Mouse (Mus musculus) MEL (cell line): Measurements from ENCODE around the gene Msx3. TPM values are rescaled to one million over a fixed set of nuclear protein-coding genes. Genes with fewer than 3 reads are reported as not detected.

Experiments
- DNase-seq: peaks from one replicate; pipeline ENCODE4 v3.0.0; 2011; ENCODE audit warnings: low read depth, low spot score
- H3K27ac ChIP-seq: 2 replicates; pipeline ENCODE4 v1.5.1; 2012; ENCODE audit warnings: low read depth, mild to moderate bottlenecking, control low read depth, low read length, moderate library complexity; ENCODE audit not compliant: control insufficient read depth
- H3K27me3 ChIP-seq, 2 experiments: fragments of 150-350 bp in 1 of 2; sonication (generic) in 1 of 2; 2 replicates each; pipeline ENCODE4 v1.6.1; 2012; ENCODE audit warnings: low read length in 2 of 2, mild to moderate bottlenecking in 2 of 2, improper control_type of control experiment in 1 of 2, moderate library complexity in 1 of 2; ENCODE audit not compliant: insufficient read depth in 2 of 2, control insufficient read depth in 1 of 2
- H3K36me3 ChIP-seq, 2 experiments: 2 replicates each; pipeline ENCODE4 v1.6.1; 2012 to 2014; ENCODE audit warnings: low read length in 2 of 2, improper control_type of control experiment in 1 of 2, inconsistent platforms in 1 of 2, mild to moderate bottlenecking in 1 of 2; ENCODE audit not compliant: insufficient read depth in 2 of 2, control insufficient read depth in 1 of 2
- H3K4me1 ChIP-seq, 2 experiments: fragments of 150-350 bp in 1 of 2; sonication (generic) in 1 of 2; 2 replicates each; pipeline ENCODE4 v1.6.1; 2012; ENCODE audit warnings: low read length in 2 of 2, improper control_type of control experiment in 1 of 2, mild to moderate bottlenecking in 1 of 2; ENCODE audit not compliant: insufficient read depth in 2 of 2, control insufficient read depth in 1 of 2
- H3K4me3 ChIP-seq, 2 experiments: fragments of 150-350 bp in 1 of 2; sonication (generic) in 1 of 2; 2 replicates each; pipeline ENCODE4 v1.5.1; 2012; ENCODE audit warnings: low read depth in 2 of 2, low read length in 2 of 2, mild to moderate bottlenecking in 2 of 2, moderate library complexity in 2 of 2, control low read depth in 1 of 2, improper control_type of control experiment in 1 of 2; ENCODE audit not compliant: control insufficient read depth in 1 of 2, insufficient read depth in 1 of 2
- H3K79me2 ChIP-seq: 2 replicates; pipeline ENCODE4 v1.6.1; 2012; ENCODE audit warnings: mild to moderate bottlenecking, low read length, moderate library complexity; ENCODE audit not compliant: control insufficient read depth, poor library complexity, insufficient read depth
- H3K9ac ChIP-seq: 2 replicates; pipeline ENCODE4 v1.6.1; 2012; ENCODE audit warnings: low read depth, mild to moderate bottlenecking, control low read depth, low read length, moderate library complexity; ENCODE audit not compliant: control insufficient read depth, poor library complexity, severe bottlenecking
- H3K9me3 ChIP-seq: fragments of 150-350 bp; sonication (generic); replicated peaks from 2 replicates; pipeline ENCODE4 v1.6.1; 2012; ENCODE audit warnings: mild to moderate bottlenecking, low read length, improper control_type of control experiment, moderate library complexity; ENCODE audit not compliant: insufficient read depth
- BHLHE40 ChIP-seq: IDR thresholded peaks from 2 replicates; pipeline ENCODE4 v1.6.1; 2012; ENCODE audit warnings: low read depth, mild to moderate bottlenecking, inconsistent platforms, low read length, improper control_type of control experiment, borderline replicate concordance
- CHD2 ChIP-seq: IDR thresholded peaks from 2 replicates; pipeline ENCODE4 v1.6.1; 2011; ENCODE audit warnings: low read length, improper control_type of control experiment
- HCFC1 ChIP-seq: IDR thresholded peaks from 2 replicates; pipeline ENCODE4 v1.6.1; 2012; ENCODE audit warnings: low read depth, mild to moderate bottlenecking, inconsistent platforms, low read length, improper control_type of control experiment, moderate library complexity
- MXI1 ChIP-seq: IDR thresholded peaks from 2 replicates; pipeline ENCODE4 v1.6.1; 2011; ENCODE audit warnings: mild to moderate bottlenecking, low read depth, low read length, improper control_type of control experiment
- MYB ChIP-seq: IDR thresholded peaks from 2 replicates; pipeline ENCODE4 v1.6.1; 2011; ENCODE audit warnings: mild to moderate bottlenecking, low read depth, low read length, improper control_type of control experiment
- NELFE ChIP-seq: IDR thresholded peaks from 2 replicates; pipeline ENCODE4 v1.6.1; 2011; ENCODE audit warnings: low read depth, low read length, improper control_type of control experiment
- POLR2A ChIP-seq, 2 experiments: IDR thresholded peaks; 2 replicates each; pipeline ENCODE4 v1.6.1; 2011 to 2012; ENCODE audit warnings: low read length in 2 of 2, mild to moderate bottlenecking in 2 of 2, control low read depth in 1 of 2, improper control_type of control experiment in 1 of 2, low read depth in 1 of 2, moderate library complexity in 1 of 2; ENCODE audit not compliant: control insufficient read depth in 1 of 2, insufficient read depth in 1 of 2, poor library complexity in 1 of 2
- SMC3 ChIP-seq: IDR thresholded peaks from 2 replicates; pipeline ENCODE4 v1.6.1; 2011; ENCODE audit warnings: low read depth, low read length, improper control_type of control experiment
- TAL1 ChIP-seq: IDR thresholded peaks from 2 replicates; pipeline ENCODE4 v1.6.1; 2012; ENCODE audit warnings: mild to moderate bottlenecking, inconsistent platforms, low read length, moderate library complexity, mixed read lengths
- UBTF ChIP-seq: IDR thresholded peaks from 2 replicates; pipeline ENCODE4 v1.6.1; 2012; ENCODE audit warnings: low read depth, mild to moderate bottlenecking, inconsistent platforms, low read length, improper control_type of control experiment, moderate library complexity, borderline replicate concordance; ENCODE audit not compliant: insufficient read depth
- USF2 ChIP-seq, 2 experiments: IDR thresholded peaks; 2 replicates each; pipeline ENCODE4 v1.6.1; 2011 to 2012; ENCODE audit warnings: improper control_type of control experiment in 2 of 2, low read length in 2 of 2, borderline replicate concordance in 1 of 2, inconsistent platforms in 1 of 2, low read depth in 1 of 2, mild to moderate bottlenecking in 1 of 2; ENCODE audit not compliant: insufficient read depth in 1 of 2
- ZC3H11A ChIP-seq: IDR thresholded peaks from 2 replicates; pipeline ENCODE4 v1.6.1; 2012; ENCODE audit warnings: low read depth, mild to moderate bottlenecking, inconsistent platforms, low read length, improper control_type of control experiment
- ZKSCAN1 ChIP-seq: IDR thresholded peaks from 2 replicates; pipeline ENCODE4 v1.6.1; 2012; ENCODE audit warnings: low read depth, mild to moderate bottlenecking, inconsistent platforms, low read length, improper control_type of control experiment, moderate library complexity
- ZMIZ1 ChIP-seq: IDR thresholded peaks from 2 replicates; pipeline ENCODE4 v1.6.1; 2012; ENCODE audit warnings: low read depth, mild to moderate bottlenecking, inconsistent platforms, low read length, improper control_type of control experiment, moderate library complexity
- polyA plus RNA-seq, 2 experiments: library from polyadenylated mRNA; stranded (reverse) in 1 of 2; unstranded in 1 of 2; fragments of >175 nt in 1 of 2; fragments of >200 nt in 1 of 2; gene quantifications; 2 replicates each; pipeline versions ENCODE4 v1.2.1 to v1.2.4; 2012; ENCODE audit warnings: low replicate concordance in 2 of 2, low read depth in 1 of 2; ENCODE audit not compliant: insufficient read length in 2 of 2, insufficient read depth in 1 of 2, missing spikeins in 1 of 2
- total RNA-seq: library from RNA; depleted of rRNA; stranded (reverse); fragments of 300-350 nt; gene quantifications from 2 replicates; pipeline ENCODE4 v1.2.3, GENCODE M21; 2012

The Msx3 gene
- total and polyA plus RNA-seq, 3 experiments, result not detected

- no peak within 1 kb of the TSS for H3K9ac ChIP-seq
- no peak for DNase-seq
- no peak for TF ChIP-seq NELFE
Observed at GRCm38 (mm10) chr7:140092924-140093528, 44.1 kb upstream of the Msx3 start, which contains the start of gene Prap1. TSS of gene Prap1 (plus strand) at chr7:140093395.

GRCm38 (mm10) chr7:140090601-140091000 lies 41.7 kb upstream of the Msx3 start:
- Histone ChIP-seq H3K27ac (no peak overlapping the region), H3K9ac (no peak overlapping the region), H3K27me3 (0 out of 4 replicates have a peak, but pooled peaks cover 0 to 1% of the 10 kb centered on the region in 2 experiments), H3K79me2 (no peaks in the 10 kb centered on the region), H3K4me1 (no peaks in the 10 kb centered on the region), H3K4me3 (no peak overlapping the region), H3K9me3 (no peaks in the 10 kb centered on the region), H3K36me3 (no peaks in the 10 kb centered on the region)
- no peak for DNase-seq
- no peak for TF ChIP-seq MXI1
- TF ChIP-seq ZMIZ1, result no peak
- TF ChIP-seq CHD2, result no peak
- TF ChIP-seq USF2 (IDR thresholded peaks at IDR 0.05; ENCODE audit: borderline replicate concordance in 1 of 2, insufficient read depth in 1 of 2, low read depth in 1 of 2, low read length in 2 of 2), result no peak
- no peak for TF ChIP-seq HCFC1
- no peak for TF ChIP-seq BHLHE40
- TF ChIP-seq POLR2A (IDR thresholded peaks at IDR 0.05; ENCODE audit: control insufficient read depth in 1 of 2, insufficient read depth in 1 of 2, low read depth in 1 of 2, low read length in 2 of 2, poor library complexity in 1 of 2), result no peak
- TF ChIP-seq ZC3H11A, result no peak
- TF ChIP-seq MYB, result no peak
- no peak for TF ChIP-seq UBTF

More at GRCm38 (mm10) chr7:140092924-140093528, 44.1 kb upstream of the Msx3 start, which contains the start of gene Prap1:
- H3K36me3 ChIP-seq, result no peaks in the 10 kb centered on the region
- H3K79me2 ChIP-seq, result no peaks in the 10 kb centered on the region
- peaks cover 0 to under 1% of the 10 kb centered on the region in 2 experiments; a peak in 2 of 4 replicates for H3K4me1 ChIP-seq
- no peaks in the 10 kb centered on the region for H3K9me3 ChIP-seq
- H3K4me3 ChIP-seq, result no peak within 1 kb of the TSS
- H3K27ac ChIP-seq, result no peak within 1 kb of the TSS
- H3K27me3 ChIP-seq, result no peaks in the 10 kb centered on the region

GRCm38 (mm10) chr7:140082242-140082678 lies 33.4 kb upstream of the Msx3 start, which contains the start of gene Caly:
TSS of gene Caly (minus strand) at chr7:140082548.
- H3K9ac ChIP-seq, result no peak within 1 kb of the TSS
- peaks cover 0 to 3% of the 10 kb centered on the region in 2 experiments; a peak in 2 of 4 replicates for H3K36me3 ChIP-seq
- H3K27me3 ChIP-seq, result 0 out of 4 replicates have a peak, but pooled peaks cover 0 to 1% of the 10 kb centered on the region in 2 experiments
- H3K27ac ChIP-seq, result no peak within 1 kb of the TSS
- TF ChIP-seq ZKSCAN1 (no peak), SMC3 (peak; percentile 25; the same call in 1 of the 2 replicates), TAL1 (no peak)
- H3K4me3 ChIP-seq, result no peak within 1 kb of the TSS
- H3K9me3 ChIP-seq, result no peaks in the 10 kb centered on the region
- no peaks in the 10 kb centered on the region for H3K79me2 ChIP-seq
- DNase-seq, result no peak
- H3K4me1 ChIP-seq, result peaks cover 0 to 7% of the 10 kb centered on the region in 2 experiments; a peak in 2 of 4 replicates
